Mouse (Mus musculus): Measurements from ENCODE around the gene Gm20390.

DNA sequence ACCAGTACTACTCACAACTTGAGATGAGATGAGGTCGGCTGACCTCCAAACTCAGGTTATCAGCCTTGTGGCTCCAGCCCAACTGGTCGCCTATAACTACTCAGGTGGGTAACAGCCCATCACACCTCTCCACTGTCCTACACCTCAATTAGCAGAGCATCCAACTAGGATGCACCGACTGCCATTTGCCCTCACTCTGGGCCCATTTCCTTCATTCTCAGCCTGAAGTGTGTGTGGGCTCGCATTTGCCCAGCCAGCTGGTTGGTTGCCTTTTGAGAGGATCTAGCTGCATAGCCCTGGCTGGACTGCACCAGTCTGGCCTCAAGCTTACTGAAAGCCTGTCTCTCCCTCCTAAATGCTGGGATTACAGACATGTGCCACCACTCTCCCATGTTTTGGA lies 10.3 kb downstream of the Gm20390 start:
- TF ChIP-seq CTCF (IDR thresholded peaks at IDR 0.05; ENCODE audit: low read depth, low read length) = no peak
- no peak for TF ChIP-seq POLR2A (IDR thresholded peaks at IDR 0.05; ENCODE audit: extremely low read depth, insufficient read depth, low read length)

Data from liver, adult 2 months (tissue).